Mouse (Mus musculus) G1E (cell line): ENCODE measurements around the gene Gpr141.

Experiments
- CTCF ChIP-seq: IDR thresholded peaks from 2 replicates; pipeline ENCODE4 v1.5.1; 2012; ENCODE audit warnings: low read depth, low read length, inconsistent platforms, mixed read lengths
- GATA1 ChIP-seq: IDR thresholded peaks from 2 replicates; pipeline ENCODE4 v1.6.1; 2012; ENCODE audit warnings: borderline replicate concordance, low read length, inconsistent platforms, mixed read lengths
- POLR2AphosphoS5 ChIP-seq: IDR thresholded peaks from 2 replicates; pipeline ENCODE4 v1.6.1; 2012; ENCODE audit warnings: low read depth, low read length, inconsistent platforms; ENCODE audit not compliant: insufficient replicate concordance

DNA sequence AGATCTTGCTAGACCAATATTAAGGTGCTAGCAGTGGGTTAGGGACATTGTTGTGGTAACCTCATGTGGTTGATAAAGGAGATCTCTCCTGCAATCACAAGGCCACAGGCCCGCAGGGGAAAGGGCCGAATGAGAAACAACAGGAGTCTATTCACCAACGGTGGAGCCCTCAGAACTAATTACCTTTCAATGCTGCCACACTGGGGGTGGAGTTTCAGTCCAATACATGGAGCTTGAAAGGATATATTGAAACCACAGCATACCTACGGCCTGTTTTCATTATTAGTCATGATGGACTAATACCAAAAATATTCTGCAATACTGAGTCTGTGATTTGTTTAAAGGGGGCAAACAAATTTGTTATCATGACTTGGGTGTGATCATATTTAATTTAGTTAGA lies 120.3 kb downstream of the Gpr141 start:
- TF ChIP-seq POLR2AphosphoS5: no peak
- no peak for TF ChIP-seq CTCF
- no peak for TF ChIP-seq GATA1
